Mouse (Mus musculus): ENCODE results near the gene Treml1. TPM values are rescaled to one million over a fixed set of nuclear protein-coding genes. Genes with fewer than 3 reads are reported as not detected.

Gene Treml1
- polyA plus RNA-seq, 1 experiment from 2014 or later: not detected

- peak; percentile 4 for ATAC-seq (ENCODE audit: low FRiP score, low TSS enrichment)
Measured at GRCm38 (mm10) chr17:48410299-48410785, 50.6 kb downstream of the Treml1 start.

DNA sequence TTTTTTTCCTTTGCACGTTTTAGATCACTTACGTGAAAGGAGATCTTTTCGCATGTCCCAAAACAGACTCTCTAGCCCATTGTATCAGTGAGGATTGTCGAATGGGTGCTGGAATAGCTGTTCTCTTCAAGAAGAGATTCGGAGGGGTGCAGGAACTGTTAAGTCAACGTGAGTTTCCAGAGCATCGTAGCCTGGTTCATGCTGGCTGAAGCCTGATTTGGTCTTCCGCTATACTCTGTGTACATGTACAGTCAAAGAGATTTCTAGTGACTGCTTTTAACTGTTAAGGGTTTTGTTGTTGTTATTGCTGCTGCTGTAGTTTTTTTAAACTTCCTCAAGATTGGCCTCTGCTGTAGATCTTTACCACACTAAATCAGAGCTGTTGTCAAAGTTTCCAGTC is 51.5 kb downstream of the Treml1 start:
- Histone ChIP-seq H3K27ac (replicated peaks) (peak overlapping the region; percentile 95; the same call in 1 of the 2 replicates), H3K4me3 (ENCODE audit: low read depth, low read length) (peak overlapping the region; percentile 66), H3K9ac (ENCODE audit: low read length) (peak overlapping the region; percentile 76), H3K4me1 (replicated peaks; ENCODE audit: control insufficient read depth, insufficient read depth) (peaks cover 2% of the 10 kb centered on the region; the same call in 1 of the 2 replicates), H3K4me2 (replicated peaks; ENCODE audit: low read depth) (peak overlapping the region; percentile 80), H3K27me3 (ENCODE audit: control insufficient read depth, insufficient read depth, low read length) (no peaks in the 10 kb centered on the region), H3K9me3 (ENCODE audit: control insufficient read depth, low read length) (no peaks in the 10 kb centered on the region), H3K36me3 (ENCODE audit: control insufficient read depth, insufficient read depth, low read length) (peaks cover 9% of the 10 kb centered on the region)
- no peak for ATAC-seq (ENCODE audit: low FRiP score, low TSS enrichment)
- TF ChIP-seq CTCF (IDR thresholded peaks at IDR 0.05; ENCODE audit: low read depth) (no peak), EP300 (optimal IDR thresholded peaks at IDR 0.05) (no peak)
- WGBS: 18% methylated on average over 8 of the region's 8 CpGs
- DNase-seq (ENCODE audit: low spot score): no peak

More at GRCm38 (mm10) chr17:48410299-48410785, 50.6 kb downstream of the Treml1 start:
- TF ChIP-seq CTCF (IDR thresholded peaks at IDR 0.05; ENCODE audit: low read depth): no peak
- TF ChIP-seq EP300 (optimal IDR thresholded peaks at IDR 0.05): no peak
- WGBS: 0% methylated on average over 13 of the region's 13 CpGs
- H3K27me3 ChIP-seq (ENCODE audit: control insufficient read depth, insufficient read depth, low read length): no peaks in the 10 kb centered on the region
- H3K4me3 ChIP-seq (ENCODE audit: low read depth, low read length): peak overlapping the region; percentile 66
- peaks cover 2% of the 10 kb centered on the region; the same call in 1 of the 2 replicates for H3K4me1 ChIP-seq (replicated peaks; ENCODE audit: control insufficient read depth, insufficient read depth)
- H3K9ac ChIP-seq (ENCODE audit: low read length): peak overlapping the region; percentile 76
- H3K9me3 ChIP-seq (ENCODE audit: control insufficient read depth, low read length): no peaks in the 10 kb centered on the region
- no peak for DNase-seq (ENCODE audit: low spot score)
- peaks cover 6% of the 10 kb centered on the region for H3K36me3 ChIP-seq (ENCODE audit: control insufficient read depth, insufficient read depth, low read length)
- H3K4me2 ChIP-seq (replicated peaks; ENCODE audit: low read depth): peak overlapping the region; percentile 80
- H3K27ac ChIP-seq (replicated peaks): peak overlapping the region; percentile 95

DNA sequence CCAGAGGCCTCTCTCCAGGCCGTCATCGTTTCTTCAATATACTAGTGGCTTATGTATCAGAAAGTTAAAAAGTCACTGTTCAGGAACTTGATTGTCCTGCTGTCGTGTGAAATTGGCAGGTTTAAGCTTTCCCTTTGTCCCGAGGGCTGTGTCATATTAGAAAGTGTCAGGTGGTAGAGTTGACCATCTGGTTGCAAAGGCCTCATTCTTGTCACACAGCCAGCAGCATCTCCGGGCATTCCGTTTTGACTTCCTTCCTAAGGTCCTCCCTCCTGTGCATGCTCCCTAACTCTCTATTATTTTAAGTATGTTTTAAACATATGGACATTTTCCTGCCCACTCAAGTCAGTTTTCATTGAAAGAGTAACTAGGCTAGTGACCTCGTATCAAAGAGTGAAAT is 56.3 kb downstream of the Treml1 start:
- Histone ChIP-seq H3K9ac (ENCODE audit: low read length) (no peak overlapping the region), H3K4me3 (ENCODE audit: low read depth, low read length) (no peak overlapping the region), H3K27me3 (ENCODE audit: control insufficient read depth, insufficient read depth, low read length) (no peaks in the 10 kb centered on the region), H3K27ac (replicated peaks) (no peak overlapping the region), H3K4me2 (replicated peaks; ENCODE audit: low read depth) (no peak overlapping the region), H3K9me3 (ENCODE audit: control insufficient read depth, low read length) (no peaks in the 10 kb centered on the region), H3K4me1 (replicated peaks; ENCODE audit: control insufficient read depth, insufficient read depth) (peaks cover 2% of the 10 kb centered on the region; the same call in 1 of the 2 replicates), H3K36me3 (ENCODE audit: control insufficient read depth, insufficient read depth, low read length) (peaks cover 9% of the 10 kb centered on the region)
- TF ChIP-seq EP300 (optimal IDR thresholded peaks at IDR 0.05) (no peak), CTCF (IDR thresholded peaks at IDR 0.05; ENCODE audit: low read depth) (no peak)
- ATAC-seq (ENCODE audit: low FRiP score, low TSS enrichment) (no peak), DNase-seq (ENCODE audit: low spot score) (no peak)
- 69% methylated on average over 7 of the region's 7 CpGs for WGBS

Other genes with a start within 250 kb of the Treml1 start
- not detected in 2 replicates for gene 9830107B12Rik, start 213.6 kb upstream of the Treml1 start, polyA plus RNA-seq (2015; fragmentation: Nextera tagmentation; extraction: Ambion mirVana)
- gene A530064D06Rik, start 192.6 kb upstream of the Treml1 start, polyA plus RNA-seq (2015; fragmentation: Nextera tagmentation; extraction: Ambion mirVana): 0.05 TPM in 1 of 2 replicates, not detected in the other
- 0.05 TPM in 1 of 2 replicates, not detected in the other for gene Trem1, start 127.1 kb upstream of the Treml1 start, polyA plus RNA-seq (2015; fragmentation: Nextera tagmentation; extraction: Ambion mirVana)
- gene Trem3, start 112.1 kb upstream of the Treml1 start, polyA plus RNA-seq (2015; fragmentation: Nextera tagmentation; extraction: Ambion mirVana): 0.10 TPM in 1 of 2 replicates, not detected in the other
- gene Treml4, start 95.6 kb upstream of the Treml1 start, polyA plus RNA-seq (2015; fragmentation: Nextera tagmentation; extraction: Ambion mirVana): 0.19 and 0.24 TPM in 2 replicates
- gene Treml2, start 60.4 kb upstream of the Treml1 start, polyA plus RNA-seq (2015; fragmentation: Nextera tagmentation; extraction: Ambion mirVana): 0.10 TPM in 2 replicates
- 0.18 and 0.21 TPM in 2 replicates for gene B430306N03Rik, start 43.8 kb upstream of the Treml1 start, polyA plus RNA-seq (2015; fragmentation: Nextera tagmentation; extraction: Ambion mirVana)
- gene Trem2, start 13.5 kb upstream of the Treml1 start, polyA plus RNA-seq (2015; fragmentation: Nextera tagmentation; extraction: Ambion mirVana): 3.5 and 4.2 TPM in 2 replicates
- 3.0 and 3.5 TPM in 2 replicates for gene Nfya, start 50.0 kb downstream of the Treml1 start, polyA plus RNA-seq (2015; fragmentation: Nextera tagmentation; extraction: Ambion mirVana)
- 42.3 and 43.8 TPM in 2 replicates for gene Oard1, start 50.1 kb downstream of the Treml1 start, polyA plus RNA-seq (2015; fragmentation: Nextera tagmentation; extraction: Ambion mirVana)
- gene Apobec2, start 73.0 kb downstream of the Treml1 start, polyA plus RNA-seq (2015; fragmentation: Nextera tagmentation; extraction: Ambion mirVana): 7.2 and 7.6 TPM in 2 replicates
- 0.41 and 0.51 TPM in 2 replicates for gene Tspo2, start 91.6 kb downstream of the Treml1 start, polyA plus RNA-seq (2015; fragmentation: Nextera tagmentation; extraction: Ambion mirVana)
- 3.3 and 3.5 TPM in 2 replicates for gene Unc5cl, start 95.0 kb downstream of the Treml1 start, polyA plus RNA-seq (2015; fragmentation: Nextera tagmentation; extraction: Ambion mirVana)

Data from stomach, postnatal 0 days (tissue).